Mouse (Mus musculus) lung, postnatal 10 days (tissue): ENCODE results near the gene Tbc1d10c.

Experiments
- DNase-seq: peaks from one replicate; pipeline ENCODE4 v3.0.0; 2021

Gene Tbc1d10c

DNA sequence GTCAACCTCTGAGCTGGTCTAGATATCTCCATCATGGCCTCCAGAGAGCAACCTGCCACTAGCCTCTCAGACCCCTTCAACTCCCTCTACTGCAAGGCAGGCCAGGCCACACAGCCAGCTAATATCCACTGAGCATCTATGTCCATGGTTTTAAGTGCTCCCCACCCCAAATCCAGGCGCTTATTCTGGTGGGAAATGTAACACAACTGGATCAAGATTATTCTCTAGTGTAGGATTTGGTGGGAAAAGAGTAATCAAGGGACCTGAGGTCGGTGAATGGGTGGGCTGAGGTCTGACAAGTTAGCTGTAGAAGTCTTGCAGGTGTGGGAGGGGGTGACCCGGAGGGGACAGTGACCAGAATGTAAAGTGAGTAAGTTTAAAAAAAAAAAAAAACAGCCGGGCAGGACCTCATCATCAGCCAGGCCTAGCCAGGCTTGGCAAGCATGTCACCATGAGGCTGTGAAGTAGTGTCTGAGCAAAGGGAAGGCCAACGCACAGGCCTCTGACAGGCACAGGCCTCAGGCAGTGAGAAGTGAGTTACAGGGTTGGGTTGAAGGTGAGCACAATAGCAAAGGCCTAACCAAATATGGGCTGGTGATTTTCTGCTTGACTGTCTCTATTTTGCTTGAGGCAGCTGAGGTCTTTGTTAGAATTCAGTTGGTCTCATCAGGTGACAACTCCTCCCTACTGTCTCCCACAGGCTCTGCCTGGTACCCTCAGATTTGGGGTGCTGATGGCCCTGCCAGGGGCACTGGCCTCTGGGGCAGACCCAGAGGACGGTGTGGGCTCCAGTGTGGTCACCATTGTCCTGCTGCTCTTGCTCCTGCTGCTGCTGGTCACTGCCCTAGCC is 35.6 kb downstream of the Tbc1d10c start:
- DNase-seq, result no peak

DNA sequence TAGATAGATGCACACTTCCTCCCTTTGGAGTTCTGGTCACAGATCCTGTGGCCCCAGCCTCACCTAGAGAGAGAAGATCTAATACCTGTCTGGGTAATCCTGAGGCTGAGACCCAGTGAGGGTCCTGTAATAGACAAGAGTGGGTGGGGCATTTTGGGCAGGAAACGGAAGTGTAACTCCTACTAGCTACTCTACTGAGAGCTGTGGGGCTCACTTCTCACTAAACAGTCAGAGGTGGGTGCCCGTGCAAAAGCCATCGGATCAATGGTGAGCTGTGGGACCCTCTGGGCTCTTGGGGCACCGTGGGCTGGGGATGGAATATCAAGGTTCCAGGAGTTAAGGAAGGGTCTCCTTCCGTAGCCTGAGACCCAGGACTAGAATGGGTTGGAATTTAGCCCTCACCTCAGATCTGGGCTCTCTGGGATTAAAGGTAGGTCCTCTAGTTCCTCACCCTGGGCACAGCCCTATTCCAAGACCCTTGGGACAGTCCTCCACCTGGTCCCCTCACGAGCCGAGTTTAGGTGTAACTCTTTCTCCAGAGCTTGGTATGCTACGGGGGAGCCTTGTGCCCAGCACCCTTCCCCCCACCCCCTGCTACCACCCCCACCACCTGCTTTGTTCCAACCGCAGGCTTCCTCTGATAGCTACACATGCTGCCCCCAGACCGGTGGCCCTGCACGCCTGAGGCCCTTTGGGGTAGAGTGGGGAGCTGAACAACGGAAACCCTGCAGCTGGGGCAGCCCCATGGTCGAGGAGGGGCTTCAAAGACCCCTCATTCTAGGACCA is 36.5 kb downstream of the Tbc1d10c start:
- DNase-seq, result no peak

DNA sequence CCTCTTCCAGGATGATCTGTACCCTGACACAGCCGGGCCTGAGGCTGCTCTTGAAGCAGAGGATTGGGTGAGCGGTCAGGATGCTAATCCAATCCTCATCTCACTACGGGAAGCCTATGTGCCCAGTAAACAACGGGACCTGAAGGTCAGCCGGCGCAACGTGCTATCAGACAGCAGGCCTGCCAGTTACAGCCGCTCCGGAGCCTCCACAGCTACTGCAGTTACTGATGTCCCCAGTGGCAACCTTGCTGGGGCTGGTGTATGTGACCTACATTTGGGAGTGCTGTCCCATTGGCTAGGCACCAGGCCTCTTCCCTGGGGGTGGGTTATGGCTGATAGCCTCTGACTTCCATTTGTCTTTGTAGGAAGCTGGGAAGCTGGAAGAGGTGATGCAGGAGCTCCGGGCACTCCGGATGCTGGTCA is 37.8 kb downstream of the Tbc1d10c start, which contains the start of gene Ptprcap:
Gene Ptprcap (plus strand): TSS at position 373 of the 423 bp plus-strand sequence.
- DNase-seq, result no peak

DNA sequence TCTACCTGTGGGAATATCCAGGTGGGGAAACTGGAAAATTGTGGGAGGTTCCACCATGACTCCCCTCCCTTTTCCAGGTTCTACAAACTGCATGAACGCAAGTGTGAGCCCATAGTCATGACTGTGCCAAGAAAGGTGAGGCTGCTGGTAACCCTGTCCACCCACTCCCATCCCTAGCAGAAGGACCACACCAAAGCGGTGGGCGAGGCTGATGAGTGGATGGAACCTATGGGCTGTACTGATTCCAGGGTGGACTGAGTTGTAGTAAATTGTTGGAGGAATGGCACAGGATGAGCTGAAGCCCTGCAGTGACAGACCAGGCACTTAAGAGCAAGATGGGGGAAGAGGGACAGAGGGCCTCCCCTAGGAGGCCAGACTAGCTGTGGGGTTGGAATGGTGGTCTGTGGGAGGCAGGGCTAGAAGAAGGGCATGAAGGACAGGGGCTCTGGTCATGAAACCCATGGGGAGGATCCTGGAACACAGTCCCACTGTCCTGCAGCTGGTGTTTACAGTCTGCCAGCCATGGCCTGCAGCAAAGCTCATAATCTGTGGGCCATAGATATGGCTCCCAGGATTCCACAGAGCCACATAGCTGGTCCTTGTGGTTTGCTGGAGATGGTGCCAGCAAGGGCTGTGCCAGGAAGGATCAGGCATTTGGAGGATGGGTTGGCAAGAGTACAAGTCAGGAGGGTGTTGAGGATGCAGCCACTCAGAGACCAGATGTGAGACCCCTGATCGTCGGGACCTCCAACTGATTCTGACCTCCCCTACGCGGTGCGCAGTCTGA is 38.4 kb downstream of the Tbc1d10c start:
- DNase-seq, result no peak

DNA sequence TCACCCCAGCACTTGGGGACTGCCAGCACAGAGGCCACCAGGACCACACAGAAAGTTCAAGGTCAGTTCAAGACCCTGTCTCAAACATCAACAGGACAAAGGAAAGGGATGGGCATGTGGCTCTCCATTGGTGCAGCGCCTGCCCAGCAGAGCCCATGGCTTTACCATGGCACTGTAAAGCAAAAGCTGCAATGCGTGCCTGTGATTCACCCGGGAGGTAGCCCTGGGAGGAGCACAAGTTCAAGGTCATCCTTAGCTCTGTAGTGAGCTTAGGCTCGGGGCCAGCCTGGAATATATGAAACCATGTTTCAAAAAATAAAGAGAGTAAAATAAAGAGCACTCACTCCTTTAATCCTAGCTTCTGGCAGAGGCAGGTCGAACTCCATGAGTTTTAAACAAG is 39.2 kb downstream of the Tbc1d10c start:
- no peak for DNase-seq

DNA sequence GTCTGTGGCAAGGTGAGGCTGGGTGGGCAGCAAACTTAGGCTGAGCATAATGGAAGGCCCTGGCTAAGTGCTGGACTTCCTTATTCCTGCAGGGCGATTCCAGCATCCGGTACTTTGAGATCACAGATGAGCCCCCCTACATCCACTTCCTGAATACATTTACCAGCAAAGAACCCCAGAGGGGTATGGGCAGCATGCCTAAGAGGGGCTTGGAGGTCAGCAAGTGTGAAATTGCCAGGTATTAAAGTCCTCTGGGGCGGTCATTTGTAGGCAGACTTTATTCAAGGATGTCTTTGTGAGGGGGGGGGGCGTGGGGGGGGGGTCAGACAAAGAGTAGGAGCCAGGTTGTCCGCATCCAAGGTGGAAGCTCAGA is 39.6 kb downstream of the Tbc1d10c start:
- DNase-seq, result no peak

DNA sequence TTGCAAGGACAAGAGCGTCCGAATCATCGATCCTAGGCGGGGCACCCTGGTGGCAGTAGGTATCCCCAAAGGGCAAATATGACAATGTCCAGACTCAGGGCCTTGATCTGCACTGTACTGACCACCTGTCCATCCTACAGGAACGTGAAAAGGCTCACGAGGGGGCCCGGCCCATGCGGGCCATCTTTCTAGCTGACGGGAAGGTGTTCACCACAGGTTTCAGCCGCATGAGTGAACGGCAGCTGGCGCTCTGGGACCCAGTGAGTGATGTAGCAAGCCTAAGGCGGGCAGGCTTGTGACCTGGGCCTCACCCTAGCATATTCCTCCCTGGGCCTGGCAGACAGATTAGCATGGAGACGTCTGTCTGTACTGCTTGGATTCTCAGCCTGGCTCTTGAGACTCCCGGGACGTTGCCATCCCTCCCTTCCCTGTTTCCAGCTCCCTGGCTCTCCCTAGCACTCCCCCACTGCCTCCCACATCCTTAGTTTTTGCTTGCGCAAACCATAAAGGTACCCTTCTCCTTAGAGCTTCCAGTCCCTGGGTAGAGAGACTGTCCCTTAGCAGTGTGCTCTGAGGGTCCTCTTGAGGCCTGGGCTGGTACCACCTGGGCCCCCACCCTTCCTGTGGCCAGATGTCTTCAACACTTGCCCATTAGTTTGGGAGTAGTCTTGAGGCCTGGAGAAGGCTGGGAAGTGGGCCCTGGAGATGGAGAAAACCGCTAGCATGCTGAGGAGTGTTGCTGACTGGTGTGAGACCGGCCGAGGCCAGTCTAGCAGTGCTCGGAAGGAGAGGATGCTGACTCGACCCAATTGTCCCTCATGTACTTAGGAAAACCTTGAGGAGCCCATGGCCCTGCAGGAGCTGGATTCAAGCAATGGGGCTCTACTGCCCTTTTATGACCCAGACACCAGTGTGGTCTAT is 40.3 kb downstream of the Tbc1d10c start:
- no peak for DNase-seq

DNA sequence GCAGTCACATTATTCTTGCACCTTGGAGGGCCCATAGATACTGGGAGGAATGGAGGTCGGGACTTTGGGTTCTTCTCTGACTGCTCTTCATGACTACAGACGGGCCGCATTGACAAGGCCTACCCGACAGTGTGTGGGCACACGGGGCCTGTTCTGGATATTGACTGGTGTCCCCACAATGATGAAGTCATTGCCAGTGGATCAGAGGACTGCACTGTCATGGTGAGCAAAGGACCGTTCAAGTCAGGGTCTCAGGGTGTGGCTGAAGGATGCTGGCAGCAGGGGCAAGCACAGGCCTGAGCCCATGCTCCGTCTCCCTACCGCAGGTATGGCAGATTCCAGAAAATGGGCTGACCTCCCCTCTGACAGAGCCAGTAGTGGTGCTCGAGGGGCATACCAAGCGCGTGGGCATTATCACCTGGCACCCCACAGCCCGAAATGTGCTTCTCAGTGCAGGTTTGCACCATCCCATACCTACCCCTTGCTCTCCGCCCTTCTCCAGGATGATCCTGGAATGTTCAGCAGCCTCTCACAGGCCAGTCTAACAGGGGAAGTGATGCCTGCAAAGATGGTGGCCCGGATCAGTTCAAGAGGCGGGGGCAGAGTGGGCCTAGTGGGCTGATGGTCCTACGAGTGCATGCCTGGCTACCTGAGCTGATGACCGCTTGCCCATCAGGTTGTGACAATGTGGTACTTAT is 41.2 kb downstream of the Tbc1d10c start:
- no peak for DNase-seq

DNA sequence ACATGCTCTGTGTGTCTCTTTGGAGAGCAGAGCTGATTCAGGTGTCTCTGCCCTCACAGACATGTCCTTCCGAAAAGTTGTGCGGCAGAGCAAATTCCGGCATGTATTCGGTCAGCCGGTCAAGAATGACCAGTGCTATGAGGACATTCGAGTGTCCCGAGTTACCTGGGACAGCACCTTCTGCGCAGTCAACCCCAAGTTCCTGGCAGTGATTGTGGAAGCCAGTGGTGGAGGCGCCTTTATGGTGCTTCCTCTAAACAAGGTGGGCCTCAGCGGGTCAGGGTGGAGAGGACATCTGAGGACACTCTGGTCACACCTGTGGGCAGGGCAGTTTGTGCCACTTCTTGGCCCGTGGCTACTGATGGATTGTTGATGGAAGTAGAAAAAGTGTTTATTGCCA is 41.8 kb downstream of the Tbc1d10c start:
- no peak for DNase-seq

DNA sequence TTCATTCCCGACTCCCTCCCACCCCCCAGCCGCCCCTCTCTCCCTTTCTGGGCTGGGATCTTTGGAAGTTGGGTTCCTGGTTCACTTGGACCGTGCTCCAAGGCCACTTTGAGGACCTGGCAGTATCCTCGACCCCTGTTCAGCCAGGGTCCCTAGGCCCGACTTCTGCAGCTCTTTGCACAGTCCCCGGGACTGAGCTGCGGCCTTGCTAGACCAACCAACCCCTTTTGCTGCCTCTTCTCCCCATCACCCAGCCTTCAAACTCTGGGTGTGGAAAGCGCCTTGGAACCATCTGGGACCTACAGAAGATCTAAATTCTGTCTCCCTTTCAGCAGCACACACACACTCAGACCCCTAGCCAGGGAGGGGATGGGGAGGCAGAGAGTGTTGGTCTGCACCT is 42.3 kb downstream of the Tbc1d10c start:
- DNase-seq, result no peak

DNA sequence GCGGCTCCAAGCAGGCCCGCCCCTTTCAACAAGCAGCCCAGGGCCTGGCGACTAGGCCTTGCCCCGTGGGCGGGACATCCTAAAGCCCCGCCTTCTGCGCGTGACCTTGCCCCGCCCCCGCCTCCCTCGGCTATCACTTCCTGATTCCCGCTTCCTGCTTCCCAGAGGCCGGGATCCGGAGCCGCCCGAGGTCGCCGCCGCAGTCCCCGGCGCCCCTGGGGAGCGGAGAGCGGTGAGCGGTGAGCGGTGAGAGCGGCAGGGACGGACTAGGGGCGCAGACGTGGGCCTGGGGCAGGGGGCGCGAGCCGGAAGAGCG is 42.6 kb downstream of the Tbc1d10c start, which contains the start of gene Coro1b:
Gene Coro1b (plus strand): TSS at position 129 of the 316 bp plus-strand sequence.
- DNase-seq, result peak; percentile 98

DNA sequence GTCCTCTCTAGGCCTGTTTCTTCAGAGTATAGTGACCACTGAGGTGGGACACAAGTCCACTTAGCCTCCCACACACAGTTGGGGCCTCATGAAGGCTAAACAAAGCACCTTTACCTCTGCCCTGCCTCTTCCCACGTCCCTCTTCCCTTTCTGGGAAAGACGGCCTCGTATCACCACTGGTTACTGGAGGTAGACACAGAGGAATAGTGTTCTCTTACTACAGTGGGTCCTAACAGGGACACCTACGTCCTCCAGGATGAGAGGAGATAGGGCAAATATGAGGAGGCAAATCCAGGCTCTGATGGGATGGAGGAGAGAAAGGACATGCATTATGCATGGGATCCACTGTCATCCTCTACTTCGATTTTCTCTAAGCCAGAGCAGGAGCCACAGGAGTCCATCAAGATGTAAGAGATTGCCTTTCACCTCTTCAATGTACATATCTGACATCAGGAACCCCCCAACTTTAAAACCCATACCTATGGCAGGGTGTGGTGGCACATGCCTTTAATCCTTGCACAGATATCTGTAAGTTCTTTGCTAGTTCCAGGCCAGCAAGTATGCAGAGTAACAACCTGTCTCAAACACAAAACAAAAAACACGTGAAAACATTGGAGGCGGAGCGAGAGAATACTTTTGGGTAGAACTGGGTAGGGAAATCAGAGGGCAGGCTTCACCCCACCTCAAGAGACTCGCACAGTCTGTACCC is 43.1 kb downstream of the Tbc1d10c start:
- no peak for DNase-seq

DNA sequence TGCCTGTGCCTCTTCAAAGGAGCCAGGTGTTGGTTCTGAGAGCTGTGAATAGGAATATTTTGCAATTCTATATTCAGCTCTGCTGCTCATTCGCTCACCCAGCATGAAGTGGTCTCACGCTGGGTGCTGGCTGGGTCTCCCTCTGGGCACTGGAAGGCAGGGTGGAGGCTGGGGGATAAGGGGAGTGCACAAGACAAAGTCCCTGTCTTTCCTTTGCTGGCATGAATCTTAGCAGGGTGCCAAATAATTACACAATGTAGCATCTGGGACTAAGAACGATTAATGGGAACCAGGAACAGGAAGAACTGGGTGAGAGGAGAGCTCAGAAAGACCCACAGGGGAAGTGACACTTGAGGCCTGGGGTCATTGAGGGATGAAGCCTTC is 44.1 kb downstream of the Tbc1d10c start:
- DNase-seq, result no peak

DNA sequence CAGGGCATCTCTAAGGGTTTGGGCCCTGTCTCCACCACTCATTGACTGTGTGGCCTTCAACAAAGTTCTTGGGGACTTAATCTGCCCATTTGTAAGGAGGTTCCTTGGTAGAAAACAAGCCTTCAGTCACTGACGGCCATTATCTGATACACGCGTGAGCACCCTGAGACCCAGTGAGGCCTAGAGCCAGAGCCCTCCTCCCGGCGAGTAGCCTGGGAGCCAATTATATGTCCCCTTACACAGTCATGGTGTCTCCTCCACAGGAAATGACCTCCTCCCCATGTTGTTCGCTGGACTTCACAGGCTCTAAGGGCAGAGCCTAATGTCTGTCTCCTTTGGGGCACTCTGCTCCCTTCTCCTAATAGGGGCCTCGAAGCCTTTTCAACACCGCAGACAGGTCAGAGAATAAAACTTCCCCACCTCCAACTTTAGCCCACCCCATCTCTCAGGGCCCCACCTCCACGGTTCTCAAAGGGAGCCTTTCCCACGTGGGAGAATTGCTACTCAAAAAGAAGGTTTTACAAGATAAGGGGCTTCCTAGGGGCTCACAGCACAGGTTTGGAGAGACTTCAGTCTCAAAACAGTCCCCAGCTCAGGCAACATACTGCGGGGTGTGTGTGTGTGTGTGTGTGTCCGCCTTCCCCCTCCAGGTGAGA is 44.6 kb downstream of the Tbc1d10c start:
- DNase-seq, result no peak

DNA sequence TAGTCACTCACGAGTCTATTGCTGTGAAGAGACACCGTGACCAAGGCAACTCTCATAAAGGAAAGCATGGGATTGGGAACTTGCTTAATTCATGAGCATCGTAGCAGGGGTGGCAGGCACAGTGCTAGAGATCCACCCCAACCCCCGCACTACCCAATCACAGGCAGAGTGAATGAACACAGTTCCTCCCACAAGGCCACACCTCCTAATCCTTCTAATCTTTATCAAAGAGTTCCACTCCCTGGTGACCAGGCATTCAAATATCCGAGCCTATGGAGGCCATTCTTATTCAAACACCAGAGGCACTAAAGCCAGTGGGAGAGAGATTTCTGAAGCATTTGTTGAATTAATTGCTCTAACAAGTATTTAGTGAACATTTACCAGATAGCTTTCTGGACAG is 45.1 kb downstream of the Tbc1d10c start:
- DNase-seq, result no peak

DNA sequence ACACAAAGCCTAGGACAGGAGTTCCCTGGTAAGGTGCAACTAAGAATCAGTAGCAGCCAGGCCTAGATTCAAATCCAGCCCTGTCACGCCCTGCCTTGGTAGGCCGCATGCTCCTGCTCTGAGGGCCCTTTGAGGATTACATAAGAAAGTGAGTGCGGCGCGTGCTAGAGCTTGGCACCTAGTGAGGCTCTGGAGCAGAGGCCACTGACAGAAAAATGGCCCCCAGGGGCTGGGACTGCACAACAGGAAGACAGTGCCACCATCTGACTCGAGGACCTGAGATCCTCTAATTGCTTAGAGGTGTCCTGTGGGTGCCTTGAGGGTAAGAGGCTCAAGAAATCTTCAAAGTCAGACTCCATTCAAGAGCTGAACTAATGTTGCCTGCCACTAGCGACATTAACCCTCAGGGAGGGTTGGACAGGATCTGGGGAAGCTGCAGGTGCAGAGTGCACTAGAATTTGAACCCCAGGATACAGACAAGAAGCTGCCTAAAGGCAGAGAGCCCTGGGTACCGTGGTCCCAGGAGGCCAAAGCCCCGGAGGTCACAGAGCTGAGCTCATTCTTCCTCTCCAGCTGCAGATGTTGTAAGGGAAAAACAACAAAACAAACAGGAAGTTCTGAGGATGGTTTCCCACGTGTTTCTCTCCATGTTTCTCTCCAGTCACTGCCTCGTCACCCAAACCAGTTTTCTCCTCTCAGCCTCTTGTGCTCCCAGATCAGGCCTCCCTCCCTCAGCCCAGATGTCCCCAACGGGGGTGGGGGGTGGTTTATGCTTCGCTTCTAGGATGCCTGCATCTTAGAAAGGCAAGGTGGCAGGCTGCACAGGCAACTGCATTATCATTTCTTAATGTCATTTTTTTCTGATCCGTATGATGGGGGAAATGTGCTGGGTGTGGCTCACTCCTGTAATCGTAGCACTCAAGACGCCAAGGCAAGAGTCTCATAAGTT is 46.3 kb downstream of the Tbc1d10c start:
- no peak for DNase-seq

DNA sequence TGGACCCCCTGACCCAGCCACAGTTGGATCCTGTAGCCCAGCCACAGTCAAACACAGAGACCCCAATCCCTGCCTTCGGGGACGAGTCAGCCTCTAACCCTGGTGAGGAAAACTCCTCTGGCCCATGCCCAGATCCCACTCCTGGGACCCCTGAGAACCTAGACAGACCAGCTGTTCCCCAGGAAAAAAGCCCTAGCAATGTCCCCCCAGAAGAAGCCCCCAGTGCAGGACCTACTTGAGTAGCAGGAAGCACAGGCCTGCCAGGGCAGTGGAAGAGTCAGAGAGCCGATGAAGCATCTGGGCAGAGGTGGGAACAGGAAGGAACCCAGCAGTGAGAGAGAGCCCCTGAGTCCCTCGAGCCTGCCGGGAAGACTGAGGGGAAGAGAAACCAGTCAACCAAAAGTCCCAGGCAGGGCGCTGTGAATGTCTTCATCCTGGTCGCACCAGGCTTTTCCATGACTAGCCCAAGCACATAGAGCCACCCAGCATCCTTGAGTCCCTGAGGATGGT is 47.3 kb downstream of the Tbc1d10c start, which contains the start of gene Cabp4:
Gene Cabp4 (minus strand): TSS at position 275 of the 510 bp plus-strand sequence.
- no peak for DNase-seq

DNA sequence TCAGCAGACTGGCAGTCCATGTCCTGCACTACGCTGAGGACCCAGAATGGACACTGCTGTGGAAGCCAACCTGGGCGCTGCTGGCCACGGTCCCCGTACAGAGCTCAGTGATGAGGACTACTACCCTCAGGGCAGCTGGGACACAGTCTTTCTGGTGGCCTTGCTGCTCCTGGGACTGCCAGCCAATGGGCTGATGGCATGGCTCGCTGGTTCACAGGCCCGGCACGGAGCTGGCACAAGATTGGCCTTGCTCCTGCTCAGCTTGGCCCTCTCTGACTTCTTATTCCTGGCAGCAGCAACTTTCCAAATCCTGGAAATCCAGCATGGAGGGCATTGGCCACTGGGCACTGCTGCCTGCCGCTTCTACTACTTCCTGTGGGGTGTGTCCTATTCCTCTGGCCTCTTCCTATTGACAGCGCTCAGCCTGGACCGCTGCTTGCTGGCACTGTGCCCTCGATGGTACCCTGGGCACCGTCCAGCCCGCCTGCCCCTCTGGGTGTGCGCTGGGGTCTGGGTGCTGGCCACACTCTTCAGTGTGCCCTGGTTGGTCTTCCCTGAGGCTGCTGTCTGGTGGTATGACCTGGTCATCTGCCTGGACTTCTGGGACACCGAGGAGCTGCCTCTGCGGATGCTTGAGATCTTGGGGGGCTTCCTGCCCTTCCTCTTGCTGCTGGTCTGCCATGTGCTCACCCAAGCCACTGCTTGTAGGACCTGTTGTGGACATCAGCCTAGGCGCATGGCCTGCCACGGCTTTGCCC is 48.5 kb downstream of the Tbc1d10c start:
- no peak for DNase-seq
